Mouse (Mus musculus) limb, embryonic 14.5 days (tissue): ENCODE data around the gene Gnptab. TPM values are rescaled to one million over a fixed set of nuclear protein-coding genes. Genes with fewer than 3 reads are reported as not detected.

Experiments
- ATAC-seq: fragments of 200-750 bp; cut with Nextera tagmentation; 2 replicates; pipeline ENCODE4 v1.8.0; 2017; ENCODE audit warnings: low read depth, moderate number of reproducible peaks, moderate TSS enrichment; ENCODE audit not compliant: low FRiP score
- DNase-seq: peaks from one replicate; pipeline ENCODE4 v3.0.0-alpha.2; 2015; ENCODE audit warnings: low spot score
- H3K27ac ChIP-seq: fragments of 300-500 bp; sonication (generic); replicated peaks from 2 replicates; pipeline ENCODE4 v1.5.1; 2014; ENCODE audit warnings: low read depth, mild to moderate bottlenecking, low read length, moderate library complexity, mixed read lengths
- H3K27me3 ChIP-seq: fragments of 300-500 bp; sonication (generic); 2 replicates; pipeline ENCODE4 v1.6.1; 2014; ENCODE audit warnings: low read length, mixed read lengths; ENCODE audit not compliant: control insufficient read depth, insufficient read depth
- H3K36me3 ChIP-seq: fragments of 300-500 bp; sonication (generic); 2 replicates; pipeline ENCODE4 v1.6.1; 2014; ENCODE audit warnings: mild to moderate bottlenecking, low read length, moderate library complexity, mixed read lengths; ENCODE audit not compliant: control insufficient read depth, insufficient read depth
- H3K4me1 ChIP-seq: fragments of 300-500 bp; sonication (generic); 2 replicates; pipeline ENCODE4 v1.6.1; 2014; ENCODE audit warnings: antibody characterized with exemption, low read length, mixed read lengths; ENCODE audit not compliant: control insufficient read depth, insufficient read depth
- H3K4me2 ChIP-seq: fragments of 300-500 bp; sonication (generic); replicated peaks from 2 replicates; pipeline ENCODE4 v1.6.1; 2014; ENCODE audit warnings: low read depth, mild to moderate bottlenecking, low read length, moderate library complexity; ENCODE audit not compliant: severe bottlenecking
- H3K4me3 ChIP-seq: fragments of 300-500 bp; sonication (generic); replicated peaks from 2 replicates; pipeline ENCODE4 v1.5.1; 2014; ENCODE audit warnings: low read length
- H3K9ac ChIP-seq: fragments of 300-500 bp; sonication (generic); 2 replicates; pipeline ENCODE4 v1.6.1; 2014; ENCODE audit warnings: mild to moderate bottlenecking, low read depth, low read length, moderate library complexity; ENCODE audit not compliant: severe bottlenecking
- H3K9me3 ChIP-seq: fragments of 300-500 bp; sonication (generic); 2 replicates; pipeline ENCODE4 v1.6.1; 2016; ENCODE audit warnings: low read length; ENCODE audit not compliant: control insufficient read depth
- POLR2A ChIP-seq: fragments of 200-500 bp; IDR thresholded peaks from 2 replicates; pipeline ENCODE4 v1.8.0; 2012; ENCODE audit warnings: inconsistent platforms, mild to moderate bottlenecking, moderate library complexity, borderline replicate concordance; ENCODE audit not compliant: insufficient read depth, insufficient read length; ENCODE audit errors: extremely low read depth
- WGBS: fragments of 180-500 bp; shearing (Covaris S2); extraction: QIAGEN DNeasy Blood & Tissue Kit; methylation state at CpG from one replicate; pipeline ENCODE4 v1.1.7; 2014; 5-methylcytosine and 5-hydroxymethylcytosine counted together
- polyA plus RNA-seq, 2 experiments: library from polyadenylated mRNA; depleted of rRNA in 1 of 2; stranded (reverse) in 1 of 2; unstranded in 1 of 2; fragments of >200 nt; fragmentation: Nextera tagmentation in 1 of 2; extraction: Ambion mirVana in 1 of 2; gene quantifications; 2 replicates each; pipeline versions ENCODE4 v1.2.1 to v1.2.3; 2012 to 2014

The Gnptab gene
- polyA plus RNA-seq (2012; rRNA removed) (19.4 and 19.7 TPM in 2 replicates), polyA plus RNA-seq (2014; fragmentation: Nextera tagmentation; extraction: Ambion mirVana) (8.9 and 9.2 TPM in 2 replicates)

DNA sequence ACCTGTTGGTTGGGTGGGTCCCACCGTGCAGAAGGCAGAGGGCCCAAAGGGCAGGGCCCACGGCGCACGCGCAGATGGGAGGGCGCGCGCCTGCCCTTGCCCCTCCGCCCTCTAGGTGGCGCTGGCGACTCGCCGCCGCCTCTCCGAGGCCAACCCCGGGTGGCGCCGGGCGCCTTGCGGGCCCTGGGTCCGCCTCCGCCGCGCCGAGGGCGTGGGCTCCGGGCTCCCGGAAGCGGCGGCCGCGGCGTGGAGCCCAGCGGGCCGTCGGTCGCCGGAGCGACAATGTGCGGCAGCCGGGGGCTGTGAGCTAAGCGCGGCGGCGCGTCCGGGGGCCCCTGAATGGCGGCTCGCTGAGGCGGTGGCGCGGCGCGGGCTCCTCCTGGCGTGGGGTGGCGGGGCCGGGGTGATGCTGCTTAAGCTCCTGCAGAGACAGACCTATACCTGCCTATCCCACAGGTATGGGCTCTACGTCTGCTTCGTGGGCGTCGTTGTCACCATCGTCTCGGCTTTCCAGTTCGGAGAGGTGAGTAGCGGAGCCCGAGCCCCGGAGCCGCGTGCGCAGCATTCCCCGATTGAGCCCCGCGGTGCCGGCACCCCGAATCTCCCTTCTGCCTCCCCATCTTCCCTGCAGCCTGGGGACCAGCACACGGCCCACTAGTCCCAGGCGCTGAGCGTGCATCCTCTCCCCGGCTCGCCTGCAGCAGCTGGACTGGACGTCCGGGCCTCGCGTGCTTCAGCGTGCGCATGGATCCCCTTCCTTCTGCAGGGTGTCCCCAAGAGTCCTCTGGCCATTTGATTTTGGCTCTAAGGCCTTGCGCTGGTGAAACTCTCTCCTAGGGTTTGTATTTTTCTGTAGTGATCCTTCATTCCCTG lies at the start of gene Gnptab, which contains the start of gene Dram1:
Gene Gnptab, plus strand, starts transcription at position 120 of the 873 bp plus-strand sequence.
Gene Dram1, minus strand, starts transcription at position 68 of the 873 bp plus-strand sequence.
- peaks cover 11% of the 10 kb centered on the region; the same call in 1 of the 2 replicates for H3K4me1 ChIP-seq
- no peaks in the 10 kb centered on the region for H3K27me3 ChIP-seq
- under 1% methylated on average over 51 of the region's 87 CpGs for WGBS
- DNase-seq: peak; percentile 73
- peak; percentile 91 for ATAC-seq
- H3K36me3 ChIP-seq: no peaks in the 10 kb centered on the region
- peak within 1 kb of the TSS; percentile 72 for H3K9ac ChIP-seq
- peak within 1 kb of the TSS; percentile 73 for H3K4me3 ChIP-seq
- H3K27ac ChIP-seq: no peak within 1 kb of the TSS
- peak within 1 kb of the TSS; percentile 89 for H3K4me2 ChIP-seq
- TF ChIP-seq POLR2A: no peak
- no peaks in the 10 kb centered on the region for H3K9me3 ChIP-seq

DNA sequence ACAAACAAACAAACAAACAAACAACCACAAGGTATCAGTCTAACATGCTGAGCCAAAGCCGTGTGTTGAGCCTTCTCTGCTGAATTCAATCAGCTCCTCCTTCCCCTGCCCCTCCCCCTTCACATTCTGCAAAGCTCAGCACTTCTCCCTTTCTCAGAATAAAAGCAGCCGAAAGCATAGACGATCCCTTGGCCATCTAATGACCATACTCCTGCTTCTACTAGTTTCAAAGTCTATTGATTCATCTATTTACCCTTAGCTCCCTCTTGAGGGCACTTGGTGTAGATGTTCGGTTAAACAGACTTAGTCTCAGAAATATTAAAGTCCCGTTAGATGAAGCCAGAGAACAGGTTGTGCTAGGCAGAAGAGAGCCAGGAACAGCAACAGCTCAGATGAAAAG lies 48.2 kb upstream of the Gnptab start:
- TF ChIP-seq POLR2A: no peak
- no peak overlapping the region for H3K4me2 ChIP-seq
- no peak overlapping the region for H3K27ac ChIP-seq
- no peak overlapping the region for H3K4me3 ChIP-seq
- no peaks in the 10 kb centered on the region for H3K9me3 ChIP-seq
- H3K9ac ChIP-seq: no peak overlapping the region
- H3K27me3 ChIP-seq: no peaks in the 10 kb centered on the region
- H3K36me3 ChIP-seq: no peaks in the 10 kb centered on the region
- WGBS: 23% methylated on average over 5 of the region's 5 CpGs
- no peak for ATAC-seq
- H3K4me1 ChIP-seq: no peaks in the 10 kb centered on the region
- peak; percentile 65 for DNase-seq

DNA sequence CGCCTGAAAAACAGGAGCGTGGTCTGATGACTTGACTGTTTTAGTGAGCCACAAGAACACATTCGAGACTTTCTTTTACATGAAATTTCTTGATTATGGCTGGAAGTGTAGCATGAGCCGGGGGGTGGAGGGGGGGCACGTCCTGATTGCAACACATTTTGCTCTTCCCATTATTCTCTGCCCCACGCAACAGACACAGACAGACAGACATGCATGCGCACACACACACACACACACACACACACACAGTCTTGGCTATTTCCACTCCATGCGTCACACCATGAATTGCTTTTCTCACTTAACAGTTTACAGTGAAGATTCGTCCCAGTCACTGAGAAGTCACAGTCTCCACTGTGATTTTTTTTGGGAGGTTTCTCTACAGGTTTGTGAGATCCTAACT lies 38.3 kb upstream of the Gnptab start:
- 83% methylated on average over 9 of the region's 9 CpGs for WGBS
- Histone ChIP-seq H3K9me3 (no peaks in the 10 kb centered on the region), H3K36me3 (no peaks in the 10 kb centered on the region), H3K9ac (no peak overlapping the region), H3K27me3 (no peaks in the 10 kb centered on the region), H3K4me3 (no peak overlapping the region), H3K4me2 (no peak overlapping the region), H3K4me1 (no peaks in the 10 kb centered on the region), H3K27ac (no peak overlapping the region)
- DNase-seq (no peak), ATAC-seq (no peak)
- TF ChIP-seq POLR2A: no peak

DNA sequence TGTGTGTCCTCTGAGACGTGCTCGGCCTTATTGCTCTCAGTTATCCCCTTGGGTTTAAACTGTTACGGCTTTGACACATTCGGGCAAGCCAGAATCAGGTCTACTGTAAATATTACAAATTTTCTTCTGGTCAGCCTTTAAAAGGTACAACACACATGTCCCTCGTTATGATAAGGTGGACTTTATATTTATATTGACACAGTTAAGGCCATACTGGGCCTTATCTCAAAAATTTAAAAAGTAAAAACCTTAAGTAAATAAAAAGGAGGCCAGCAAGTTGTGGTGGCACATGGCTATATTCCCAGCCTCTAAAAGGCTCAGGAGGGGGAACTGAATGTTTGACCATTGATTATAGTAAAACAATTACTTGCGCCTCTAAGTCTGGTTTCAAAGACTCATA lies 37.6 kb upstream of the Gnptab start:
- Histone ChIP-seq H3K36me3 (no peaks in the 10 kb centered on the region), H3K4me2 (no peak overlapping the region), H3K27me3 (no peaks in the 10 kb centered on the region), H3K4me3 (no peak overlapping the region), H3K9ac (no peak overlapping the region), H3K4me1 (no peaks in the 10 kb centered on the region), H3K9me3 (no peaks in the 10 kb centered on the region), H3K27ac (no peak overlapping the region)
- 62% methylated on average over 6 of the region's 6 CpGs for WGBS
- TF ChIP-seq POLR2A: no peak
- ATAC-seq (no peak), DNase-seq (no peak)

DNA sequence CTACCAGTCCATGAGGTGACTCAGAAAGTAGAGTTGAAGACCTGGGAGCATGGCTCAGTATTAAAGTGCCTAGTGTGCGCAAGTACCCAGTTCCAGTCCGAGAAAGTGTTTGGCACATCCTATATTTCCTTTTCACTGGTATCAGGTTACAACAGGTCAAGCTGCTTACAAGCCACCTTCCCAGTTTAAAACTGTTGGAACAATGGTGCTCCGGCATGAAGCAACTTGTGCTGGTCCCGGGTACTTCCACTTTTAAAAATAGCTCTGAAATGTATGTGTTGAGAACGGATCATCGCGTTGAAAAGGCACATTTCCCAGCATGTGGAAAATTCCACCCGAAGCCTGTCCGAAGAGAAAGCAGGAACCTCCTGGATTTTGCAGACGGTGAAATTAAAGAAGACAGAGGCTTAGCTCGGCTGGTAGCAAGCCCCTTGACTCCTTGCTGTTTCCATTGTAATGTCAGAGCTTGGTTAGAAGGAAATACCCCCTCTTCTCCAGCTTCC lies 33.0 kb upstream of the Gnptab start:
- Histone ChIP-seq H3K27me3 (no peaks in the 10 kb centered on the region), H3K9me3 (no peaks in the 10 kb centered on the region), H3K36me3 (no peaks in the 10 kb centered on the region), H3K4me2 (no peak overlapping the region), H3K4me1 (peaks cover 4% of the 10 kb centered on the region; the same call in 1 of the 2 replicates), H3K27ac (no peak overlapping the region), H3K9ac (no peak overlapping the region), H3K4me3 (no peak overlapping the region)
- WGBS: 45% methylated on average over 11 of the region's 11 CpGs
- no peak for TF ChIP-seq POLR2A
- DNase-seq: no peak
- no peak for ATAC-seq
